Mouse (Mus musculus) forebrain, embryonic 11.5 days (tissue): ENCODE measurements around the gene Tmem45a. TPM values are rescaled to one million over a fixed set of nuclear protein-coding genes. Genes with fewer than 3 reads are reported as not detected.

Experiments
- ATAC-seq: fragments of 200-750 bp; cut with Nextera tagmentation; replicated peaks from 2 replicates; pipeline ENCODE4 v1.8.0; 2017; ENCODE audit warnings: moderate TSS enrichment; ENCODE audit not compliant: low FRiP score
- DNase-seq: peaks from one replicate; pipeline ENCODE4 v3.0.0-alpha.2; 2017; ENCODE audit warnings: low spot score
- H3K27ac ChIP-seq: fragments of 300-500 bp; sonication (generic); 2 replicates; pipeline ENCODE4 v1.5.1; 2014; ENCODE audit warnings: low read depth, low read length
- H3K27me3 ChIP-seq: fragments of 300-500 bp; sonication (generic); 2 replicates; pipeline ENCODE4 v1.6.1; 2014; ENCODE audit warnings: mild to moderate bottlenecking, low read length, mixed read lengths; ENCODE audit not compliant: control insufficient read depth, insufficient read depth
- H3K36me3 ChIP-seq: fragments of 300-500 bp; sonication (generic); 2 replicates; pipeline ENCODE4 v1.6.1; 2014; ENCODE audit warnings: mild to moderate bottlenecking, low read length, moderate library complexity, mixed read lengths; ENCODE audit not compliant: control insufficient read depth, insufficient read depth
- H3K4me1 ChIP-seq: fragments of 300-500 bp; sonication (generic); replicated peaks from 2 replicates; pipeline ENCODE4 v1.6.1; 2014; ENCODE audit warnings: low read length, mixed read lengths; ENCODE audit not compliant: control insufficient read depth, insufficient read depth
- H3K4me2 ChIP-seq: fragments of 300-500 bp; sonication (generic); 2 replicates; pipeline ENCODE4 v1.6.1; 2014; ENCODE audit warnings: low read depth, mild to moderate bottlenecking, low read length, moderate library complexity, mixed read lengths; ENCODE audit not compliant: severe bottlenecking
- H3K4me3 ChIP-seq: fragments of 300-500 bp; sonication (generic); 2 replicates; pipeline ENCODE4 v1.5.1; 2014; ENCODE audit warnings: low read depth, low read length
- H3K9ac ChIP-seq: fragments of 300-500 bp; sonication (generic); 2 replicates; pipeline ENCODE4 v1.6.1; 2014; ENCODE audit warnings: low read length
- H3K9me3 ChIP-seq: fragments of 300-500 bp; sonication (generic); 2 replicates; pipeline ENCODE4 v1.6.1; 2016; ENCODE audit warnings: low read length, mixed read lengths; ENCODE audit not compliant: control insufficient read depth
- WGBS: fragments of 180-500 bp; shearing (Covaris S2); extraction: QIAGEN DNeasy Blood & Tissue Kit; methylation state at CpG from one replicate; pipeline ENCODE4 v1.1.7; 2014; 5-methylcytosine and 5-hydroxymethylcytosine counted together
- polyA plus RNA-seq: library from polyadenylated mRNA; unstranded; fragments of >200 nt; fragmentation: Nextera tagmentation; extraction: Ambion mirVana; gene quantifications from 2 replicates; pipeline ENCODE4 v1.2.1, GENCODE M21; 2014

Gene Tmem45a
- polyA plus RNA-seq, 1 experiment from 2014 or later = 5.6 TPM

DNA sequence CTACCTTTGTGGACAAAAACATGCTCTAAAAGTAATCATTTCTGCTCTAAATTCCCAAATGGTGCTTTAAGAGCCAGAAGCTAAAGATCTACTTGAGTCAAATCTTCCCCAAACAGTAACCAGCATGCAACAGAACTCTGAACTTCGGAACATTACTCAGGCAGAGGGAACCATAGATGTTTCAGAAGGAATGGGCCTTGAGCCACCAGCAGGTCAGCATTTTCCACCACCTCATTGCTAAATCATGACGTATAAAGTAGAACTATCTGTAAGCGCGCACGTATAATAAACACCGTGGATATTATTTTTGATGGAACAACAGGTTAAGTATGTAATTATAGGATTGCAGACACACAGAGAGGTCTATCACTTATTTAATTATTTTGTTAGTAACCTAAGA is 1.2 kb downstream of the Tmem45a start:
- Histone ChIP-seq H3K27ac (no peak overlapping the region), H3K4me3 (no peak overlapping the region), H3K36me3 (no peaks in the 10 kb centered on the region), H3K9me3 (no peaks in the 10 kb centered on the region), H3K4me2 (no peak overlapping the region), H3K4me1 (no peaks in the 10 kb centered on the region; the same call in 1 of the 2 replicates), H3K9ac (no peak overlapping the region), H3K27me3 (no peaks in the 10 kb centered on the region)
- WGBS = 93% methylated on average over 6 of the region's 6 CpGs
- DNase-seq (no peak), ATAC-seq (no peak)

DNA sequence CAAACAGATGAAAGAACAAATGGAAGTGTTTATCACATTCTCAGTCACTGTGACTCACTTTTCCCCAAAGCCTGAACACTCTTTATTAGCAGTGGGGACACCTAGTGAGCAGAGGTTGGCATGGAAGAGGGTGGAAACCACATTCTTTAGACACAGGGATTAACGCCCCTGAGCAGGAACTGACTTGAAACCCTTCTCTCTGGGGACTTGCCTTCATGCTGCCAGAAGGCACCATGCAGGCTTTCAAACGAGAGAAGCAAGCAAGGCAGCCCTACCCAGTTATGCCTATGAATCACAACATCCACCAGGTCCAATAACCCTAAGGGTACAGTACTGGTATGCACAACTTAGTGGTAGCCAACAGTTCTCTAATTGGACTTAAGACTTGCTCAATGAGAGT is 12.6 kb downstream of the Tmem45a start:
- Histone ChIP-seq H3K9ac (no peak overlapping the region), H3K4me1 (no peaks in the 10 kb centered on the region), H3K9me3 (no peaks in the 10 kb centered on the region), H3K36me3 (no peaks in the 10 kb centered on the region), H3K4me2 (no peak overlapping the region), H3K27me3 (no peaks in the 10 kb centered on the region), H3K4me3 (no peak overlapping the region), H3K27ac (no peak overlapping the region)
- no peak for DNase-seq
- ATAC-seq = no peak
- 26% methylated on average over 2 of the region's 2 CpGs for WGBS

DNA sequence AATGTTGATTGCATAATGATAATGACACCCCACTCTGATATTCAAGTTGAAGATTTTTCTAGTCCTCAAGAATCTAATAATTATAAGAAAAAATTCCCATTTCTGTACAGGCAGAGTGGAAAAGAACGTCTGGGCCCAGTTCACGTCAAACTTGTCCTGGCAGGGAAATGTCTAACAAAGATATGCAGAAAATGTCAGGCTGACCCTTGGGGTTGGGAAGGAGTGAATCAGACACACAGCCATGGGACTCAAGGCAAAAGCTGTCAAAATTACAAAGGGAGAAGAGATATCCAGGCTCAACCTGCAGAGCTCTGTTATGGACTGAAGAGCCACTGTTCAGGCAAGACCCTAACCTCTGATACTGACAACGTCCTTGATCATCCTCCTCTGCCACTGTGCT is 15.5 kb downstream of the Tmem45a start:
- DNase-seq (no peak), ATAC-seq (no peak)
- H3K9me3 ChIP-seq = no peaks in the 10 kb centered on the region
- no peak overlapping the region for H3K4me3 ChIP-seq
- no peaks in the 10 kb centered on the region for H3K4me1 ChIP-seq
- no peaks in the 10 kb centered on the region for H3K36me3 ChIP-seq
- H3K27ac ChIP-seq = no peak overlapping the region
- no peaks in the 10 kb centered on the region for H3K27me3 ChIP-seq
- WGBS = 83% methylated on average over 3 of the region's 3 CpGs
- H3K4me2 ChIP-seq = no peak overlapping the region
- H3K9ac ChIP-seq = no peak overlapping the region

DNA sequence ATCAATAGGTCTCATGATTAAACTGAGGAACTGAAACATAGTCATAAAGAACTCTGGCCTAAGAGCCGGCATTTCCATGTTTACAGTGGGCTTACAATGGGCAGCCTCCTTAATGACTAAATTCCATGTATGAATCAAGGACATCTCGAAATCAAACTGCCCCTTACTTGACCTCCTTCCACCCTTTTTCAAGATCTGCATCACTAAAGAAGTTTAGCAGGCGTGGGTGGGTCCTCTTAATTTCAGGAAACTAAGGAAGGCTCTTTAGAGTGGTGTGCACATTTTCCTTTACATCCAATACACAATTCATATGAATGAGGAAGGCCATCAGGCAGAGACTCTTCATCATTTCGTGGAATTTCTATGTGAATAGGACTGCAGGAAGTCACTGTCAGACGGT is 17.6 kb downstream of the Tmem45a start:
- DNase-seq = no peak
- Histone ChIP-seq H3K4me3 (no peak overlapping the region), H3K9ac (no peak overlapping the region), H3K9me3 (no peaks in the 10 kb centered on the region), H3K4me2 (no peak overlapping the region), H3K4me1 (no peaks in the 10 kb centered on the region), H3K27ac (no peak overlapping the region), H3K36me3 (no peaks in the 10 kb centered on the region), H3K27me3 (no peaks in the 10 kb centered on the region)
- 85% methylated on average over 5 of the region's 5 CpGs for WGBS
- ATAC-seq = no peak

DNA sequence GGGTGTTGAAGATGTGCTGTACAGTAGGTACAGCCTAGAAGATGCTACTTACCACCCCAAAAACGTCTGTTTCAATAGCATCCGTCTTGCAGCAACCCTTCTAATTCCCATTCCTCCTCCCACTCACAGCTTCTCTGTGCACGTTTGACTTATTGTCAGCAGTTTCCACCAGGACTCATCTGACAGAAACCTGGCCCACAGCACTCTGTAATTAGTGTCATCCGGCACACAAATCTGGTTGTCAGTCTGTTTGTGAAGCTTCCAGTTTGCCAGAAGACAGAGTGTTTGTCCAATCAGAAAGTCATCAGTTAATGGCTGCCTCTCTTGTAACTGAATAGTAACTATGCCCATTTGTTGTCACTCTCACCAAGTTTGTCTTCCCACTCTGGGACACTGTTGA is 18.4 kb downstream of the Tmem45a start:
- Histone ChIP-seq H3K27ac (no peak overlapping the region), H3K9ac (no peak overlapping the region), H3K9me3 (no peaks in the 10 kb centered on the region), H3K4me2 (no peak overlapping the region), H3K4me3 (no peak overlapping the region), H3K4me1 (no peaks in the 10 kb centered on the region), H3K36me3 (no peaks in the 10 kb centered on the region), H3K27me3 (no peaks in the 10 kb centered on the region)
- ATAC-seq (no peak), DNase-seq (no peak)
- 79% methylated on average over 4 of the region's 4 CpGs for WGBS

DNA sequence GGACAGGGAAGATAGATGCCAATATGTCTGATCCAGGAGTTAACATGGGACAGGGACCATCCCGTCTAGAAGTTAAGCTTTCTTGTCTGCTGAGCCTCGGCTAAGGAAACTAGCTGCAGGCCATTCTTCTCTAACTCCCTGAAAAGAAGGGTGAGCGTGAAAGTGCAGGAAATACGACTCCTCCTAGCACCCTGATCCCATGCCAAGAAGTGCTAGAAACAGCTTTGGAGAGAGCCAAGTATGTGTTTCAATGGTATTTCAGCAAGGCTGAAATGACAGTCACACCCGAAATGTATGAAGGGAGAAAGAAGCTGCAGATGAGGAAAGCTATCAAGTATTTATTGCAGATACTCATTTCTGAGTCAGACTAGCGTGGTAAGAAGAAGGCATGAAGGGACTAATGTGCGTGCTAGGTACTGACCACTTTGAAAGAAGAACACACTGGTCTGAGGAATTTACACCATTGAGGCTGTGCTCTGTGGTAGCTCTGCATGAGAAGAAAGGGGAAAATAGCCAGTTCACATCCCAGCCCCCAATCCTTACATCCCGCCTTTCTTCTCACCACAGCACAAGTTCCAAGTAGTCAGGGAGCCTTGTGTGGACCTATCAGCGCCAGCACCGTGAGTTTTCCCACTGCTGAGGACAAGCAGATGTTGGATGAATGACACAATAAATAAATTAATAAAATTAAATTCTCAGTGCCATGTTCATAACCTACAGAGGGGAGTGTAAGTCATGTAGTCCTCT is 33.0 kb downstream of the Tmem45a start:
- Histone ChIP-seq H3K4me1 (no peaks in the 10 kb centered on the region), H3K4me3 (no peak overlapping the region), H3K4me2 (no peak overlapping the region), H3K36me3 (no peaks in the 10 kb centered on the region), H3K27ac (no peak overlapping the region), H3K9me3 (no peaks in the 10 kb centered on the region), H3K27me3 (no peaks in the 10 kb centered on the region), H3K9ac (no peak overlapping the region)
- no peak for ATAC-seq
- 67% methylated on average over 10 of the region's 10 CpGs for WGBS
- no peak for DNase-seq

DNA sequence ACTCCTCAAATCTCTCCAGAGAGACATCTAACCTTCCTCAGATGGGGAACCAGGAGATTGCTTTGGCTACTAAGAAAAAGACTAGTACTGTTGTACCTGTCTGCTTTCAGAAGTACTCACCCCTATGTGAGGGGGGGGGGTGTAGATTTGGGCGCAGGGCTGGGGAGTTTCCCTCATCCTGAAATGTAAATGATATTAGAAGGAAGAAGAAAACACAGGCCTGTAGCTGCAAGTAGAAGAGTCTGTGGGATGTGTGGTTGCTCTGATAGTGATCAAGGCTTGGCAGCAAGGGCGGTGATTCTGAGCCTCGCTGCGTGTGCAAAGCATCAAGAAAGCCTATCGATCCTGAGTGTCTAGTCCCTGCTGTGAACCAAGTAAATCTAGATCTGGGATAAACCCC is 43.0 kb downstream of the Tmem45a start:
- no peak overlapping the region for H3K4me2 ChIP-seq
- no peaks in the 10 kb centered on the region for H3K27me3 ChIP-seq
- H3K36me3 ChIP-seq = no peaks in the 10 kb centered on the region
- no peaks in the 10 kb centered on the region for H3K4me1 ChIP-seq
- H3K4me3 ChIP-seq = no peak overlapping the region
- H3K9me3 ChIP-seq = no peaks in the 10 kb centered on the region
- no peak for ATAC-seq
- 84% methylated on average over 5 of the region's 5 CpGs for WGBS
- H3K9ac ChIP-seq = no peak overlapping the region
- no peak overlapping the region for H3K27ac ChIP-seq
- DNase-seq = no peak

DNA sequence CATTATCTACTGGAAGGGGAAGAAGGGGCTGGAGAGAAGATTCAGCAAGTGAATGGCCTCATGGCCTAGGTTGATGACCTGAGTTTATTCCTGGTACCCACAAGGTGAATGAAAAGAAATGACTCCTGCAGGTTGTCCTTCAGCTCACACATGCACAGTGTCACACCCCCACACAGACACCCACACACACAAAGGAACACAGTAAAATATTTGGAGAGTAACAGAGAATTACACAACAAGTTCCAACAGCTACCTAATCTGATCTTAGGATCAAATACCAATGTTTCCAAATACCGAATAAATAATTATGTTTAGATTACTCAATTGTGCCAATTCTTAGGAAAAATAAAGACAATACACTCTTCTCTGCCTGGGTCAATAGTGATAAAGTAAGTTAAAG is 52.7 kb downstream of the Tmem45a start:
- H3K27ac ChIP-seq = no peak overlapping the region
- H3K4me2 ChIP-seq = no peak overlapping the region
- H3K27me3 ChIP-seq = no peaks in the 10 kb centered on the region
- H3K9me3 ChIP-seq = no peaks in the 10 kb centered on the region
- H3K4me1 ChIP-seq = no peaks in the 10 kb centered on the region
- no peaks in the 10 kb centered on the region for H3K36me3 ChIP-seq
- WGBS = 90% methylated on average over 1 of the region's 1 CpGs
- ATAC-seq = no peak
- no peak for DNase-seq
- no peak overlapping the region for H3K4me3 ChIP-seq
- H3K9ac ChIP-seq = no peak overlapping the region

DNA sequence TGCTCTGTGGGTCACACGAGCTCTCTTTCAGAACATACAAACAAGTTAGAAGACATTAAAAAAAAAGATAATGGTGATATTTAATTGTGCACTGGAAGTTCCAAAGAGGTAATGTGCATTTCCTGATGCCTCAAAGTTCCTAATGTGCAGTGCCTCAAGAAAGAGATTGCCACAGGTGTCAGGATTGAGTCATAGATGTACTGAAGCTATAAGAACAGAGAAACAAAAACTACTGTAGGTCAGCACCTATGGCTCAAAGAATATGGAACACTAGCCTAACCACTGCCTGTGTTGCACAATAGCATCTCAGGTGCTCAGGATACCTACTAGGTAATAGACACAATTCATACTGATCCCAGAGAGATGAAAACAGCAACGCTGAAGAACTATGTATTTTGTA is 54.0 kb downstream of the Tmem45a start:
- Histone ChIP-seq H3K27ac (no peak overlapping the region), H3K27me3 (no peaks in the 10 kb centered on the region), H3K9ac (no peak overlapping the region), H3K4me2 (no peak overlapping the region), H3K4me1 (no peaks in the 10 kb centered on the region), H3K4me3 (no peak overlapping the region), H3K9me3 (no peaks in the 10 kb centered on the region), H3K36me3 (no peaks in the 10 kb centered on the region)
- no peak for ATAC-seq
- no peak for DNase-seq
- 94% methylated on average over 2 of the region's 2 CpGs for whole genome bisulfite sequencing
